Mouse (Mus musculus) neural tube, embryonic 13.5 days (tissue): Measurements from ENCODE around the gene Entr1. TPM values are rescaled to one million over a fixed set of nuclear protein-coding genes. Genes with fewer than 3 reads are reported as not detected.
"Not testable (repeated sequence)": the region's sequence is repeated elsewhere in the genome, so short reads cannot be mapped to it uniquely, and the experiment has no call there.

Source experiments
- ATAC-seq: fragments of 200-750 bp; cut with Nextera tagmentation; 2 replicates; pipeline ENCODE4 v1.8.0; 2017; ENCODE audit warnings: low read depth, mild to moderate bottlenecking, moderate TSS enrichment, moderate library complexity
- H3K27ac ChIP-seq: fragments of 300-500 bp; sonication (generic); replicated peaks from 2 replicates; pipeline ENCODE4 v1.5.1; 2015; ENCODE audit warnings: moderate library complexity, mild to moderate bottlenecking, inconsistent platforms
- H3K27me3 ChIP-seq: fragments of 300-500 bp; sonication (generic); 2 replicates; pipeline ENCODE4 v1.6.1; 2015; ENCODE audit warnings: mild to moderate bottlenecking, inconsistent platforms
- H3K36me3 ChIP-seq: fragments of 300-500 bp; sonication (generic); 2 replicates; pipeline ENCODE4 v1.6.1; 2015; ENCODE audit warnings: mild to moderate bottlenecking, inconsistent platforms
- H3K4me1 ChIP-seq: fragments of 300-500 bp; sonication (generic); replicated peaks from 2 replicates; pipeline ENCODE4 v1.6.1; 2015; ENCODE audit warnings: inconsistent platforms
- H3K4me2 ChIP-seq: fragments of 300-500 bp; sonication (generic); 2 replicates; pipeline ENCODE4 v1.6.1; 2015; ENCODE audit warnings: inconsistent platforms, mild to moderate bottlenecking, moderate library complexity
- H3K4me3 ChIP-seq: fragments of 300-500 bp; sonication (generic); 2 replicates; pipeline ENCODE4 v1.5.1; 2015; ENCODE audit warnings: mild to moderate bottlenecking, inconsistent platforms
- H3K9ac ChIP-seq: fragments of 300-500 bp; sonication (generic); 2 replicates; pipeline ENCODE4 v1.6.1; 2015; ENCODE audit warnings: moderate library complexity, mild to moderate bottlenecking, inconsistent platforms
- H3K9me3 ChIP-seq: fragments of 300-500 bp; sonication (generic); 2 replicates; pipeline ENCODE4 v1.6.1; 2016; ENCODE audit warnings: inconsistent platforms
- WGBS: fragments of 180-500 bp; shearing (Covaris S2); methylation state at CpG from one replicate; pipeline ENCODE4 v1.1.7; 2015; 5-methylcytosine and 5-hydroxymethylcytosine counted together
- polyA plus RNA-seq: library from polyadenylated mRNA; unstranded; fragments of >200 nt; fragmentation: Nextera tagmentation; extraction: Ambion mirVana; gene quantifications from 2 replicates; pipeline ENCODE4 v1.2.1, GENCODE M21; 2015

The Entr1 gene
- polyA plus RNA-seq, 1 experiment from 2014 or later = 158 TPM

- H3K9me3 ChIP-seq, H3K27me3 ChIP-seq: not testable (repeated sequence)
- H3K36me3 ChIP-seq = peaks cover 73% of the 10 kb centered on the region
- H3K4me3 ChIP-seq = peak overlapping the region; percentile 83
- ATAC-seq = 0 out of 2 replicates have a peak, but pooled peaks have one; percentile 37
- H3K4me2 ChIP-seq = peak overlapping the region; percentile 92
- WGBS = 34% methylated on average over 6 of the region's 6 CpGs
- H3K9ac ChIP-seq = peak overlapping the region; percentile 81
- H3K4me1 ChIP-seq = peaks cover 24% of the 10 kb centered on the region
- peak overlapping the region; percentile 18; the same call in 1 of the 2 replicates for H3K27ac ChIP-seq
These were observed 8.2 kb downstream of the Entr1 start for GRCm38 (mm10) chr2:26380871-26381270.

- Histone ChIP-seq H3K27me3 (no peaks in the 10 kb centered on the region), H3K27ac (peak within 1 kb of the TSS; percentile 49; the same call in 1 of the 2 replicates), H3K36me3 (peaks cover 73% of the 10 kb centered on the region), H3K9me3 (no peaks in the 10 kb centered on the region), H3K9ac (peak within 1 kb of the TSS; percentile 81), H3K4me2 (peak within 1 kb of the TSS; percentile 92), H3K4me1 (peaks cover 24% of the 10 kb centered on the region), H3K4me3 (peak within 1 kb of the TSS; percentile 83)
- under 1% methylated on average over 38 of the region's 38 CpGs for WGBS
- ATAC-seq = peak; percentile 98
These were observed 8.9 kb downstream of the Entr1 start, which contains the start of gene Snapc4 for GRCm38 (mm10) chr2:26380131-26380771. Snapc4 (minus strand) TSS chr2:26380653.

GRCm38 (mm10) chr2:26372396-26372795, 16.7 kb downstream of the Entr1 start:
- Histone ChIP-seq H3K4me2 (no peak overlapping the region), H3K27me3 (no peaks in the 10 kb centered on the region), H3K9ac (no peak overlapping the region), H3K4me3 (no peak overlapping the region), H3K36me3 (peaks cover 100% of the 10 kb centered on the region), H3K9me3 (no peaks in the 10 kb centered on the region), H3K27ac (no peak overlapping the region), H3K4me1 (no peaks in the 10 kb centered on the region)
- no peak for ATAC-seq
- WGBS = 97% methylated on average over 8 of the region's 8 CpGs

- no peaks in the 10 kb centered on the region for H3K9me3 ChIP-seq
- 90% methylated on average over 1 of the region's 1 CpGs for WGBS
- no peaks in the 10 kb centered on the region for H3K4me1 ChIP-seq
- H3K27me3 ChIP-seq = no peaks in the 10 kb centered on the region
- H3K4me2 ChIP-seq = no peak overlapping the region
- ATAC-seq = no peak
- H3K4me3 ChIP-seq = no peak overlapping the region
- H3K36me3 ChIP-seq = peaks cover 100% of the 10 kb centered on the region
- H3K27ac ChIP-seq = no peak overlapping the region
- no peak overlapping the region for H3K9ac ChIP-seq
These were observed 20.5 kb downstream of the Entr1 start for GRCm38 (mm10) chr2:26368572-26368971.

- 93% methylated on average over 6 of the region's 6 CpGs for WGBS
- no peak overlapping the region for H3K4me2 ChIP-seq
- no peak for ATAC-seq
- no peaks in the 10 kb centered on the region for H3K9me3 ChIP-seq
- H3K27ac ChIP-seq = no peak overlapping the region
- H3K36me3 ChIP-seq = peaks cover 100% of the 10 kb centered on the region
- no peak overlapping the region for H3K4me3 ChIP-seq
- no peaks in the 10 kb centered on the region for H3K4me1 ChIP-seq
- H3K9ac ChIP-seq = no peak overlapping the region
- no peaks in the 10 kb centered on the region for H3K27me3 ChIP-seq
These were observed 21.2 kb downstream of the Entr1 start for GRCm38 (mm10) chr2:26367911-26368310.

- Histone ChIP-seq H3K9me3 (no peaks in the 10 kb centered on the region), H3K27me3 (no peaks in the 10 kb centered on the region), H3K9ac (no peak overlapping the region), H3K4me3 (no peak overlapping the region), H3K4me2 (no peak overlapping the region), H3K27ac (no peak overlapping the region), H3K36me3 (peaks cover 80% of the 10 kb centered on the region), H3K4me1 (no peaks in the 10 kb centered on the region)
- WGBS = 86% methylated on average over 10 of the region's 10 CpGs
- no peak for ATAC-seq
These were observed 24.2 kb downstream of the Entr1 start for GRCm38 (mm10) chr2:26364738-26365465.

GRCm38 (mm10) chr2:26363481-26363880, 25.6 kb downstream of the Entr1 start:
- Histone ChIP-seq H3K4me2 (no peak overlapping the region), H3K9ac (no peak overlapping the region), H3K9me3 (no peaks in the 10 kb centered on the region), H3K36me3 (peaks cover 65% of the 10 kb centered on the region), H3K27me3 (no peaks in the 10 kb centered on the region), H3K4me3 (no peak overlapping the region), H3K4me1 (no peaks in the 10 kb centered on the region), H3K27ac (no peak overlapping the region)
- no peak for ATAC-seq
- 86% methylated on average over 5 of the region's 5 CpGs for WGBS

GRCm38 (mm10) chr2:26362991-26363390, 26.1 kb downstream of the Entr1 start:
- Histone ChIP-seq H3K9me3 (no peaks in the 10 kb centered on the region), H3K27me3 (no peaks in the 10 kb centered on the region), H3K4me3 (no peak overlapping the region), H3K27ac (no peak overlapping the region), H3K36me3 (peaks cover 60% of the 10 kb centered on the region), H3K4me1 (no peaks in the 10 kb centered on the region), H3K4me2 (no peak overlapping the region), H3K9ac (no peak overlapping the region)
- no peak for ATAC-seq
- WGBS = 81% methylated on average over 5 of the region's 5 CpGs

- Histone ChIP-seq H3K27me3 (no peaks in the 10 kb centered on the region), H3K36me3 (peaks cover 38% of the 10 kb centered on the region), H3K4me1 (no peaks in the 10 kb centered on the region), H3K9me3 (no peaks in the 10 kb centered on the region), H3K9ac (no peak within 1 kb of the TSS), H3K4me3 (no peak within 1 kb of the TSS), H3K4me2 (no peak within 1 kb of the TSS), H3K27ac (no peak within 1 kb of the TSS)
- ATAC-seq = no peak
- WGBS = 41% methylated on average over 3 of the region's 3 CpGs
These were observed 28.3 kb downstream of the Entr1 start, which contains the start of gene Card9 for GRCm38 (mm10) chr2:26360772-26361171. Card9 (minus strand) TSS chr2:26360918.

- Histone ChIP-seq H3K4me2 (no peak overlapping the region), H3K4me1 (no peaks in the 10 kb centered on the region), H3K9ac (no peak overlapping the region), H3K4me3 (no peak overlapping the region), H3K27ac (no peak overlapping the region), H3K27me3 (no peaks in the 10 kb centered on the region), H3K36me3 (peaks cover 36% of the 10 kb centered on the region), H3K9me3 (no peaks in the 10 kb centered on the region)
- 86% methylated on average over 6 of the region's 6 CpGs for WGBS
- ATAC-seq = no peak
These were observed 29.1 kb downstream of the Entr1 start for GRCm38 (mm10) chr2:26359983-26360382.

GRCm38 (mm10) chr2:26358667-26359320, 30.3 kb downstream of the Entr1 start:
- Histone ChIP-seq H3K4me3 (no peak overlapping the region), H3K4me1 (no peaks in the 10 kb centered on the region), H3K27ac (no peak overlapping the region), H3K36me3 (peaks cover 24% of the 10 kb centered on the region), H3K9ac (no peak overlapping the region), H3K4me2 (no peak overlapping the region), H3K9me3 (no peaks in the 10 kb centered on the region), H3K27me3 (no peaks in the 10 kb centered on the region)
- 91% methylated on average over 13 of the region's 13 CpGs for WGBS
- no peak for ATAC-seq

GRCm38 (mm10) chr2:26357484-26357883, 31.6 kb downstream of the Entr1 start:
- H3K4me3 ChIP-seq = no peak overlapping the region
- H3K27me3 ChIP-seq = no peaks in the 10 kb centered on the region
- no peaks in the 10 kb centered on the region for H3K9me3 ChIP-seq
- no peak for ATAC-seq
- WGBS = 59% methylated on average over 15 of the region's 15 CpGs
- H3K4me1 ChIP-seq = peaks cover 12% of the 10 kb centered on the region
- H3K4me2 ChIP-seq = no peak overlapping the region
- H3K27ac ChIP-seq = no peak overlapping the region
- H3K36me3 ChIP-seq = 0 out of 2 replicates have a peak, but pooled peaks cover 11% of the 10 kb centered on the region
- H3K9ac ChIP-seq = no peak overlapping the region
